Mouse (Mus musculus): ENCODE results near the gene Nrk. TPM values are rescaled to one million over a fixed set of nuclear protein-coding genes. Genes with fewer than 3 reads are reported as not detected.

Gene Nrk
- 0.16 and 0.40 TPM in 2 replicates for polyA plus RNA-seq (2012; rRNA removed)

DNA sequence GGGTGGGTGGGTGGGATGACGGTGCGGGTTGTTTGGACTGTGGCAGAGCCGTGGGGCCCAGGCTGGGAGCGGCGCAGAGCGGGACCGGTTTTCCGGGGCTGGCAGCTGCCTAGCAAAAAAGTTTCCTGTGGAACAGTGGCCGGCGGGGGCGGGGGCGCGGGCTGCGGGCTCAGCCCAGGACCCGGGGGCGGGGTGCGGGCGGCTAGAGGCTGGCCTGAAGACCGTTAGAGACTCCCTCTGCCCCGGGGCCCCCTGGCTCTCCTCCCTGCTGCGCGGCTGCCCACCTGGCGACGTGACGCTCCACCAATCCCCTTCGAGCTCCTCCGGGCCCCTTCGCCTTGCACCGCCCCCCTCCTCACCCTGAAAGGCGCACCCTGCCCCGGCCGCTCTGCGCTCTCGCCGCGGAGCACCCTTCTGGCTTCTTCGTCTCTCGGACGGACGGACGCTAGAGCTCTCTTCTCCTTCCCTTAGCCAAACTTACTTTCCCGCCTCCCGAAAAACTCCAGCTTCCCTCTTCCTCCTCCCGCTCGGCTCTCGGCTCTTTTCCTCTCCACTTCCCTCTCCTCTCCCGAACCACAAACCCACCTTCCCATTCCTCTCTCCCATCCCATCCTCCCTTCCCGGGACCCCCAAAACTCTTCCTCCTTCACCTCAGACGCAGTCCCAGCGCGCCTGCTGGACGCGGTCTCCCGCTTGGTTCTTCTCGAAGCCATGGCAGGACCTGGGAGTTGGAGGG, at the start of gene Nrk:
TSS of gene Nrk (plus strand) at position 390 of the 736 bp plus-strand sequence.
- no peak for DNase-seq (ENCODE audit: extremely low spot score in 1 of 2, low spot score in 1 of 2)

- no peak for DNase-seq (ENCODE audit: extremely low spot score in 1 of 2, low spot score in 1 of 2)
These were observed 864 bp upstream of the Nrk start for GRCm38 (mm10) chrX:138913366-138913765.

DNA sequence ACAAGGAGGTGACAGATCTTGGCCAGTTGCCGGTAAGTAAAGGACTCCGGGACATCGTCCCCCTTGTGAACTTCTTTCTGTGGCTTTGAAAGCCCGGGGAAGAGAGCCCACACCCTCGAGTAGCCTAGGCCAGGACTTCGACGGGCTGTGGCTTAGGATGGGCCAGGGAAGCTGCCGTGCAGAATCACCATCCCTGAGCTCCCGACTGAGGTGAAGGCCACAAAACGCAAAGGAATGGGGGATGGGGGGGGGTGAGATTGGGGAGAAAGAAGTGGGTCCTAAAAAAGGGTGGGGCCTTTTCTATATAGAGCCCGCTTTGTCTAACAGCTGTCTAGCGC, 516 bp downstream of the Nrk start:
- no peak for DNase-seq (ENCODE audit: extremely low spot score in 1 of 2, low spot score in 1 of 2)

GRCm38 (mm10) chrX:138919030-138919429, 4.8 kb downstream of the Nrk start:
- no peak for DNase-seq (ENCODE audit: extremely low spot score in 1 of 2, low spot score in 1 of 2)

DNA sequence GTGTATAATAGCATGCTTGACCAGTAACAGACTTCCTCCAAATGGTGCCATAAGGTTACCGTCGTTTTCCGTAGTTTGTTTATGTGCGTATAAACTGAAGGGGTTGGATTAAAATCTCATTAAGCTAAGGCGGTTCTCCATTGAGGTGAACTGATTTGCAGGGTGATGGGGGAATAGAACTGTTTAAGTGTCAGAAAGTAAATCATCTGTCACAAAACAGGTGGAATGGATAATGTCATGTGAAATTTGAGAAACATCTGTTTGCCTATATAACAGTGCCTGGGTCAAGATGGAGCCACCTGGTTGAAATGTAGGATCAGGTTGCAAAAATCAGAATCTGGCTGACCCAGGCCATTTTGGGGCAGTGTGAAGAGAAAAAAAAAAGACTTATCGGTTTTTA, 29.7 kb downstream of the Nrk start:
- DNase-seq (ENCODE audit: extremely low spot score in 1 of 2, low spot score in 1 of 2), result no peak

GRCm38 (mm10) chrX:138960713-138961112, 46.5 kb downstream of the Nrk start:
- no peak for DNase-seq (ENCODE audit: extremely low spot score in 1 of 2, low spot score in 1 of 2)

- no peak for DNase-seq (ENCODE audit: extremely low spot score in 1 of 2, low spot score in 1 of 2)
These were observed 64.3 kb downstream of the Nrk start for GRCm38 (mm10) chrX:138978501-138978900.

GRCm38 (mm10) chrX:138979249-138979648, 65.0 kb downstream of the Nrk start:
- DNase-seq (ENCODE audit: extremely low spot score in 1 of 2, low spot score in 1 of 2), result no peak

- DNase-seq (ENCODE audit: extremely low spot score in 1 of 2, low spot score in 1 of 2), result no peak
These were observed 100.3 kb downstream of the Nrk start for GRCm38 (mm10) chrX:139014524-139014923.

DNA sequence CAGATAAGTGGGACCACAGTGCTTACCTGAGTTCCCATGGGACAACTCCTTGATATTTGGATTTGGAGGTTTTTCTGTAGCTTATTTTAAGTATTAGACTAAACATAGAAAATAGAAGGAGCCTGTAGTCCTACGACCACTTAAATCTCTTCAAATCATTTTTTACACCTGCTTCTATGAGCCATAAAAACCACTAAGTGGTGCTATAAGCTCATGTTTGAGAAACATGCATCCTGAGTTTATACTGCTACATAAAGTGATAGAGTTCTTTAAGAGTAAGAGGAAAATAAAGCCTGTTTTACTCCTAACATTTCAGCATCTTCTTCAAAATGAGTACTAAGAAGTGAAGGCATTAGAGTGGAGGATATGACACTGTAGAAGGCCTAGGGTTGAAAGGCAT, 102.3 kb downstream of the Nrk start:
- DNase-seq (ENCODE audit: extremely low spot score in 1 of 2, low spot score in 1 of 2), result peak in 1 of 2 experiments; percentile 19

- DNase-seq (ENCODE audit: extremely low spot score in 1 of 2, low spot score in 1 of 2), result no peak
These were observed 112.4 kb downstream of the Nrk start for GRCm38 (mm10) chrX:139026532-139027097.

DNA sequence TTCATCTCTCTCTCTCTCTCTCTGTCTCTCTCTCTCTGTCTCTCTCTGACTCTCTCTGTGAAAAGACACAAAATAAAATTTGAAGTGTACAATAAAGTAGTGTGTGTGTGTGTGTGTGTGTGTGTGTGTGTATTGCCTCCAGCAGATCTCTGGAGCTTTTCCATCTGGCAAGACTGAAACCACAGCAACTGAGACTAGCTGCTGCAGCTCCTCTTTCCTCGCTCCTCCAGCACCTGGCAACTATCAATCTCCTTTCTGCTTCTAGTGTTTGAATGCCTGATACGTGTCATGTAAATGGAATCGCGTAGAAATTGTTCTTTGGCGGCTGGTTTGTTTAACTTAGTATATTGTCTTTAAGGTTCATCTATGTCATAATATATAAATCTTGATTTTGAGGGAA, 113.1 kb downstream of the Nrk start:
- DNase-seq (ENCODE audit: extremely low spot score in 1 of 2, low spot score in 1 of 2), result no peak

- no peak for DNase-seq (ENCODE audit: extremely low spot score in 1 of 2, low spot score in 1 of 2)
These were observed 113.7 kb downstream of the Nrk start for GRCm38 (mm10) chrX:139027909-139028308.

DNA sequence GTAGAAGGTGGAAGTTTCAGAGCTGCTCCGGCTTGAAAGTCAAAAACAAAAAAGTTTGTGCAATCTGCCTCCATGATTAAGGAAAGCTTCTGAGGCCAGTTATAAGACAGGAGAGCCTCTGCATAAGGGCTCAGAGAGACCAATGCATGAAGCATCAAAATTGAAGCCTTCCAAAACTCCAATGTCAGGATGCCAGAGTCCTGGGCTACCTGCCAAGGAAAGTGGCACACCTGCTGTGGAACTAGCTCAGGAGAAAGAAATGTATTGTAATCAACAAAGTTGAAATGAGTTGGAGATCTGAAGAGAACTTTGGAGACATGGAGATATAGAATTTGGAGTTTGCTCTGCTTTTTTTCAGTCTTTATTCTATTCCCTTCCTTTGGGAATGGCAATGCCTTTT, 123.4 kb downstream of the Nrk start:
- no peak for DNase-seq (ENCODE audit: extremely low spot score in 1 of 2, low spot score in 1 of 2)

DNA sequence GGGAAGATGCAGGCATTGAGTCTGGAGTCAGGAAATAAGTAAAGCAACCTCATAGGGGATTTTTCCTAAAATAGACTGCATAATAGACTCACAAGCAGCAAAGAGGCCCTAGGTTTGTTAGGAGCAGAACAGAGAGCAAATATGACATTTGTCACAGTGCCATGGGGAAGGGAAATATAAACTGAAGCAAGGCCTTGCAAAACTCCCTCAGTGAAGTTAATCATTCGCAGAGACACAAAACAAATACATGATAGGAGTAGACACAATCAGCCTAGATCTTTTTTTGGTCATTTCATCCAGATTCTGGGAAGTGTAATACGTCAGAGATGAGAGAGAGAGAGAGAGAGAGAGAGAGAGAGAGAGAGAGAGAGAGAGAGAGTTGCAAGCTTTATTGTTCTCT, 125.1 kb downstream of the Nrk start:
- no peak for DNase-seq (ENCODE audit: extremely low spot score in 1 of 2, low spot score in 1 of 2)

DNA sequence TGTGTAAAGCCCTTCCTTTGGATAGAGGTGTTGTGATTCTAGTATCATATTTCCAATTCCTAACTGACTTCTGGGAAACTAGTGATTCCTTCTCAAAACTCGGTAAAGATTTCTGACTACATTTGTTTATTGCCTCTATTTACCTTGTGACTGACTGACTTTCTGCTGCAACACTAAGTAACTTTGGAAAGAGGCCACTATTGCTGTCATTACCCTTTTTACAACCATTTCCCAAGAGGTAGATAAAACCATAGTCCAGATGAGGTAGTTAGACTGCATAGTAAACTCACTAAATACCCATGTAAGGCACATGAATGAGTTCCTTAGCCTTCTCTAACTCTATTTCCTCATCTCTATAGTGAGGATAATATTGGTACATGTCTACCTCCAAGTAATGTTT, 126.9 kb downstream of the Nrk start:
- DNase-seq (ENCODE audit: extremely low spot score in 1 of 2, low spot score in 1 of 2), result no peak

GRCm38 (mm10) chrX:139051976-139052375, 137.7 kb downstream of the Nrk start:
- no peak for DNase-seq (ENCODE audit: extremely low spot score in 1 of 2, low spot score in 1 of 2)

DNA sequence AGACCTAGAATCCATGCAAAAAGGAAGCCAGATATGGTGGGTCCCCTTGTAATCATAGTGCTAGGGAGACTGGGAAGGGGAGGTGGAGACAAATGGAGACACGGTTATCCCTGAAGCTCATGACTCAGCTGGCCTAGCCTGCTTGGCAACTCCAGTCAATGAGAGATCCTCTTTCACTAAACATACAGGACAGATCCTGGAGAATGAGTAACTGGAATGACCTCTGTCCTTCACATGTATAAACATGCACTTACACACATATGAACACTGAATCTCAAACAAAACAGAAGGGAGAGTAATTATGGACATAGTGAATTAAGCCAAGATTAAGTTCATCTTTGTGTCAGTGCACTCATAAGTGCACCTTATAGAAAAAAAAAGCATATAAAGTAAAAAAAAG, 138.9 kb downstream of the Nrk start:
- no peak for DNase-seq (ENCODE audit: extremely low spot score in 1 of 2, low spot score in 1 of 2)

Other genes starting within 250 kb of the Nrk start
- gene Serpina7, start 170.8 kb downstream of the Nrk start, polyA plus RNA-seq (2012; rRNA removed), result not detected in 2 replicates
- not detected in 2 replicates for gene 4930513O06Rik, start 171.8 kb downstream of the Nrk start, polyA plus RNA-seq (2012; rRNA removed)

All from frontal cortex, adult 2 months (tissue).